Mouse (Mus musculus) C2C12 (cell line): Measurements from ENCODE around the gene Nsd1.

Experiments
- CEBPB ChIP-seq: IDR thresholded peaks from one replicate; pipeline ENCODE4 v1.6.1; 2011; ENCODE audit warnings: low read depth, mild to moderate bottlenecking, control low read depth, moderate library complexity
- CTCF ChIP-seq: IDR thresholded peaks from one replicate; pipeline ENCODE4 v1.5.1; 2011; ENCODE audit not compliant: control insufficient read depth, insufficient read depth, insufficient read length

DNA sequence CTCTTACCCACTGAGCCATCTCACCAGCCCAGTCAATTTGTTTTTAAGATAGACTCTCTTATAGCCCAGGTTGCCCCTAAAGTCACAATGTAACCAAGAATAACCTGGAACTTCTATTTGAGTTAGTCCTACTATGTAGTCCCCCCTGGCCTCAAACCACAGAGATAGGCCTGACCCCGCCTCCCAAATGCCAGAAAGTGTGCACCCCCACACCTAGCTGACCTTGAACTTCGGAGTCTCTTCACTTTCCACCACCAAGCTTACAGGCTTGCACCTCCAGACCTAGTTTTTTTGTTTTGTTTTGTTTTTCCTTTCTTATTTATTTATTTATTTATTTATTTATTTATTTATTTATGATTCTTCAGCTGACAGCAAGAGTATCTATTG, 27.8 kb upstream of the Nsd1 start:
- TF ChIP-seq CEBPB, result no peak
- TF ChIP-seq CTCF, result no peak
